ENCODE assay signal across 28 mouse cellular contexts in the genomic region with DNA sequence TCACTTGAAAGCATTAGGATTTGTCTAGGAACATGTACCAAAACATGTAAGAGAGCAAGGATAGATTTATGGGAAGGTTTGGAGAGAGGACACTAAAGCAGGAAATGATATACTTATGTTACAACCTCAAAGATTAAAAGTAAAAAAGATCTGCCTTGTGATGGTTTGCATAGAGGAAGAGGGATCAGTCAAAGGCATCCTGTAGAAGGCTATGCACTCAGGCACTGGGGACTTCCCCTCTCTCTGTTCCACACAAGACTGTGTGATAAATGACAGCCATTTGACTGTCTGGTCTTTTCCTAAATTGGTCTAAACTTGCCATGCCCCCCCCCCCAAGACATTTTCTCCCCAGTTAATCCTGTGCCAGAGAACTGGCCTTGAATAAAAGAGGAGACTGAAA. TPM values are rescaled to one million over a fixed set of nuclear protein-coding genes. Genes with fewer than 3 reads are reported as not detected.
A peak's percentile ranks its signal among the peaks of the same experiment; 100 is the strongest.
DNase-seq lines count a peak whose midpoint lies in the region; ATAC-seq lines count a peak whose summit lies in the region.
"Had no signal": no experiment of that assay in that cellular context is flagged by ENCODE, and none has a peak within 500 bp of the region (broad histone marks: within the 10 kb centered on the region; RNA-seq: fewer than 3 reads in every experiment).

No protein-coding gene starts in this region.

- no peaks in the 10 kb centered on the region for H3K36me3 ChIP-seq in forebrain, embryonic 14.5 days (ENCODE audit: control insufficient read depth, insufficient read depth, low read length)
- H3K36me3 ChIP-seq: embryonic facial prominence, embryonic 10.5 days; embryonic facial prominence, embryonic 12.5 days; G1E had no signal

- peak; percentile 86 for ATAC-seq in CD4-positive, CD25-positive, alpha-beta regulatory T cell, adult 4 months
- ATAC-seq in activated CD4-positive, CD25-positive, alpha-beta regulatory T cell, adult 4 months = peak; percentile 61
- no peak for ATAC-seq in forebrain, embryonic 14.5 days
- ATAC-seq: forebrain, embryonic 13.5 days; forebrain, embryonic 16.5 days; Patski had no signal

- H3K4me3 ChIP-seq in forebrain, embryonic 14.5 days (ENCODE audit: low read depth, low read length) = no peak overlapping the region
- H3K4me3 ChIP-seq: embryonic facial prominence, embryonic 10.5 days; embryonic facial prominence, embryonic 12.5 days; forebrain, embryonic 13.5 days had no signal

- no peak overlapping the region for H3K9ac ChIP-seq in forebrain, embryonic 14.5 days (ENCODE audit: low read length)
- H3K9ac ChIP-seq: embryonic facial prominence, embryonic 12.5 days; forebrain, embryonic 13.5 days had no signal

- H3K4me2 ChIP-seq in forebrain, embryonic 14.5 days (ENCODE audit: low read length) = no peak overlapping the region
- H3K4me2 ChIP-seq: embryonic facial prominence, embryonic 12.5 days; forebrain, embryonic 13.5 days had no signal

- no peak overlapping the region for H3K27ac ChIP-seq in forebrain, embryonic 14.5 days (ENCODE audit: low read depth, low read length)
- H3K27ac ChIP-seq: embryonic facial prominence, embryonic 10.5 days; embryonic facial prominence, embryonic 12.5 days; forebrain, embryonic 13.5 days had no signal

- H3K27me3 ChIP-seq in forebrain, embryonic 14.5 days (replicated peaks; ENCODE audit: control insufficient read depth, insufficient read depth, low read length) = no peaks in the 10 kb centered on the region
- H3K27me3 ChIP-seq: embryonic facial prominence, embryonic 12.5 days; forebrain, embryonic 13.5 days had no signal

- H3K4me1 ChIP-seq in forebrain, embryonic 14.5 days (ENCODE audit: control insufficient read depth, insufficient read depth, low read length) = no peaks in the 10 kb centered on the region
- H3K4me1 ChIP-seq: embryonic facial prominence, embryonic 10.5 days; embryonic facial prominence, embryonic 12.5 days; forebrain, embryonic 13.5 days had no signal

- H3K9me3 ChIP-seq in forebrain, embryonic 14.5 days (replicated peaks; ENCODE audit: control insufficient read depth, low read length) = no peaks in the 10 kb centered on the region
- H3K9me3 ChIP-seq: embryonic facial prominence, embryonic 12.5 days; G1E had no signal

- peak; percentile 17 for DNase-seq in CD4-positive helper T cell, adult 2 months (ENCODE audit: low read depth, low spot score)
- DNase-seq in naive thymus-derived CD4-positive, alpha-beta T cell, adult 2 months (ENCODE audit: low read depth) = peak; percentile 17
- no peak for DNase-seq in embryo, embryonic 9.5 days (ENCODE audit: extremely low spot score)
- DNase-seq in right cerebral cortex, postnatal 14 days = no peak
- DNase-seq in forebrain, embryonic 14.5 days (ENCODE audit: low spot score) = no peak
- DNase-seq: adrenal gland, adult 2 months; adrenal gland, postnatal 10 days; adrenal gland, postnatal 25 days; B cell, adult 2 months; cerebellum, adult 11 months; cerebellum, adult 18-20 months; cerebellum, adult 8-10 months; cerebellum, adult 9-11 months; cerebellum, postnatal 14 days; cerebellum, postnatal 36 days; embryo, embryonic 11 days had no signal

RNA-seq across cellular contexts. Expression of gene Vmn1r236, which starts 1.7 kb away (rescaled TPM):
- polyA plus RNA-seq in CD4-positive, CD25-positive, alpha-beta regulatory T cell, adult 4 months (2017; shearing (Covaris generic)) = not detected
- not detected for polyA plus RNA-seq in activated CD4-positive, CD25-positive, alpha-beta regulatory T cell, adult 4 months (2017; shearing (Covaris generic))
- not detected in 2 replicates for polyA plus RNA-seq in forebrain, embryonic 14.5 days (2014; fragmentation: Nextera tagmentation; extraction: Ambion mirVana)
- polyA plus RNA-seq: adrenal gland, adult 2 months; brain, embryonic 14.5 days; embryonic facial prominence, embryonic 10.5 days; embryonic facial prominence, embryonic 12.5 days; forebrain, embryonic 11.5 days; forebrain, embryonic 13.5 days; forebrain, embryonic 16.5 days; frontal cortex, adult 2 months; G1E; Patski had no signal

RNA-seq across cellular contexts. Expression of gene Vmn1r237, which starts 27.3 kb away (rescaled TPM):
- not detected for polyA plus RNA-seq in CD4-positive, CD25-positive, alpha-beta regulatory T cell, adult 4 months (2017; shearing (Covaris generic))
- not detected for polyA plus RNA-seq in activated CD4-positive, CD25-positive, alpha-beta regulatory T cell, adult 4 months (2017; shearing (Covaris generic))
- not detected in 2 replicates for polyA plus RNA-seq in forebrain, embryonic 14.5 days (2014; fragmentation: Nextera tagmentation; extraction: Ambion mirVana)
- polyA plus RNA-seq: adrenal gland, adult 2 months; brain, embryonic 14.5 days; embryonic facial prominence, embryonic 10.5 days; embryonic facial prominence, embryonic 12.5 days; embryonic facial prominence, embryonic 14.5 days; forebrain, embryonic 11.5 days; forebrain, embryonic 13.5 days; forebrain, embryonic 16.5 days; frontal cortex, adult 2 months; G1E; Patski had no signal

RNA-seq across cellular contexts. Expression of gene Vmn1r235, which starts 28.2 kb away (rescaled TPM):
- polyA plus RNA-seq in CD4-positive, CD25-positive, alpha-beta regulatory T cell, adult 4 months (2017; shearing (Covaris generic)) = under 1 TPM in 1 of 2 experiments, not detected in 1; 0.30 TPM
- polyA plus RNA-seq in activated CD4-positive, CD25-positive, alpha-beta regulatory T cell, adult 4 months (2017; shearing (Covaris generic)) = under 1 TPM in 1 of 2 experiments, not detected in 1; 0.30 TPM
- polyA plus RNA-seq in forebrain, embryonic 14.5 days (2014; fragmentation: Nextera tagmentation; extraction: Ambion mirVana) = not detected in 2 replicates
- polyA plus RNA-seq: adrenal gland, adult 2 months; brain, embryonic 14.5 days; embryonic facial prominence, embryonic 10.5 days; embryonic facial prominence, embryonic 12.5 days; embryonic facial prominence, embryonic 14.5 days; forebrain, embryonic 11.5 days; forebrain, embryonic 13.5 days; forebrain, embryonic 16.5 days; frontal cortex, adult 2 months; G1E; Patski had no signal

RNA-seq across cellular contexts. Expression of gene Vmn1r234, which starts 58.5 kb away (rescaled TPM):
- polyA plus RNA-seq in CD4-positive, CD25-positive, alpha-beta regulatory T cell, adult 4 months (2017; shearing (Covaris generic)) = not detected
- not detected for polyA plus RNA-seq in activated CD4-positive, CD25-positive, alpha-beta regulatory T cell, adult 4 months (2017; shearing (Covaris generic))
- not detected in 2 replicates for polyA plus RNA-seq in forebrain, embryonic 14.5 days (2014; fragmentation: Nextera tagmentation; extraction: Ambion mirVana)
- polyA plus RNA-seq: adrenal gland, adult 2 months; brain, embryonic 14.5 days; embryonic facial prominence, embryonic 10.5 days; embryonic facial prominence, embryonic 12.5 days; embryonic facial prominence, embryonic 14.5 days; forebrain, embryonic 11.5 days; forebrain, embryonic 13.5 days; forebrain, embryonic 16.5 days; frontal cortex, adult 2 months; G1E; Patski had no signal

Comparison
In these comparisons a context has a peak if more than half of its experiments do, and no peak if none do; other contexts are left out.
1. DNase-seq: peak in CD4-positive helper T cell, adult 2 months (single experiment) and naive thymus-derived CD4-positive, alpha-beta T cell, adult 2 months (single experiment); none in embryo, embryonic 9.5 days (single experiment), right cerebral cortex, postnatal 14 days (single experiment) and forebrain, embryonic 14.5 days (single experiment).